Mouse (Mus musculus) G1E-ER4 (cell line): ENCODE data around the gene Nebl. TPM values are rescaled to one million over a fixed set of nuclear protein-coding genes. Genes with fewer than 3 reads are reported as not detected.

Experiments used
- GATA1 ChIP-seq: IDR thresholded peaks from one replicate; pipeline ENCODE4 v1.8.0; 2012; ENCODE audit warnings: low read length, inconsistent platforms
- polyA plus RNA-seq: library from polyadenylated mRNA; stranded (reverse); fragments of >175 nt; gene quantifications from 2 replicates; pipeline ENCODE4 v1.2.3, GENCODE M21; 2012

Nebl gene
- polyA plus RNA-seq, 1 experiment, result 0.24 TPM

DNA sequence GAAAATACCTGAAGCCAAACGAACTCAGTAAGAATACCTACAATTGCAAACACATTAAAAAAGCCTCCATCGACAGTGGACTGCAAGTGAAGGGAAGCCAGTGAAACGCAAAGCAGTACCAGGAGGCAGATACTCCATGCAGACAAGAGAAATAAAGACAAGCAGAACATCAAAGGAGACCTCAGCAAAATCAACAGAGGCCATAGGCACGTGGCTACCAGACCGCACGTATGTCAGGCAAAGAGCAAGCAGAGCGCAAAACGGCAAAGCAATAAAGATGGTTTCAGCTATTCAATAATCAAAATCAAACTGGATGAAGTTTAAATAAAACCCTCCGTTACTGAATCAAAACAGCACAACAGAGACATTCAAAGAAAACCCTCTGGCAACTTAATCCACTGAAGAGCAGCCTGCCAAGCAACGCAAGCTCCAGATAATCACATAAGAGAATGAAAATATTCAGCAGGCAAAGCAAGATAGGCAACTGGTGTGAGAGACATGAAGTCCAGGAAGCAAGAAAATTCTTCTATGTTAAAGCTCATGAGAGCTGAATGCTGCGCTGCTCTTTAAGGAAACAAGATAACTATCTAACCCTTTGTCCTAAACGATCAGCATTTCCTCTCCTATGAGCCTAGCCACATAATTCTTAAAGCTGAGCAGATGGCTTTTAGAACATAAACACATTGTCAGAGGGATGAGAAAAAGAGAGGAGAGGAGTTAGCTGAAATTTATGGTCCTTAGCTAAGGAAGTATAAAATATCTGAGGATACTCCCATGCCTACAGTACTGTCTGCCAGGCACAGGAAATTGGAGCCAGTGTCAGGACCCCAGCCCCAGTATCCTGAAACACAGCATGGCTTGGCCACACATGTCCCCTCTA lies 367.7 kb downstream of the Nebl start:
- TF ChIP-seq GATA1, result no peak

DNA sequence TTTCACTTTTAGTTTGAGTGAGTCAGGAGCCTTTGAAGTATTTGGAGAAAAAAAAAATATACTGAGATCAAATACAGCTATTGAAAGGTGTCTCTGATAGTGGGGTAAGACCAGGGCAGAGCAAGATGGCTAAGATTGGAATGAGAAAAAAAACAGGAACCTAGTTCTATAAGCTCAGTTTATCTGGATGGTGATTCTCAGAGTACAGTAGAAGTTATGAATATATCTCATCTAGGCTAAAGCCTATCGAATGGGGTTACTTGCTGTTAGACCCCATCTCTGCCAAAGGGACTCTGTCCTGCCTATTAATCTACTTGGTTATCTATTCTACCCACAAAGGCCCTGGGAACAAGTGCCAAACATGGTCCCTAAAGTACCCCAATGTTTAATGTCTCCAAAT lies 369.1 kb downstream of the Nebl start:
- peak; percentile 4 for TF ChIP-seq GATA1

DNA sequence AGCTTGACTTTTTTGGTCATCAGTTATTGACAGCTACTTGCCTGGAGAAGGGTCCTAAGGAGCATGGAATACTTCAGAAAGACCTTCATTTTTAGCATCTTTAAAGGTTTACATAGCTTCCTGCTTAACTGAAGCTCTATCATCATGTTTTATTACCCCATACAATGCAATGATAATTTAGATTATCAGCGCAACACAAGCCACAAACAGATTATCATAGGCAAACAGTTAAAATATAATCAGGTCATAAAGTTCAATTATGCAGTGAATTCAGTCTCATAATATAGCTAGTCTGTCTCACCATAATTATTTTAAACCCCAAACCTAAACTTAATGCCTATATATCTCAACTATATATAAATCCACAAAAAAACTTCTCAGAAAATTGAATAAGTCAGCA lies 386.6 kb downstream of the Nebl start:
- peak; percentile 22 for TF ChIP-seq GATA1

DNA sequence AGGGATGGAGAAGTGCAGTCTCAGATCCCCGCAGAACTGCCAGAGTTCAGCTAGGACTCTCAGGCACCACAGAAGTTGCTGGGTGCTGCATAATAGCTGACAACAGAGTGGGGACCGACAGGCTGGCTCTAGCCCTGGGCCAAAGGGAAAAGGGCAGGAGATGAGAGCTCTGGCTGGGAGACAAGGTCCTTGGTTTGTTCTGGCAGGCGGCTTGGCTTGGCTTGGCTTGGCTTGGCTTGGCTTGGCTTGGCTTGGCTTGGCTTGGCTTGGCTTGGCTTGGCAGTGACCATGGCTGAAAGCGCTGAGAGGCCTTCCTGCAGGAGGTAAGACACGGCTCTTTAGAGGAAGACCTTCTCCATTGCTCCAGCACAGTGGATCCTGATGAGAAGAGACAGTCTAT lies 395.8 kb downstream of the Nebl start:
- TF ChIP-seq GATA1, result no peak

DNA sequence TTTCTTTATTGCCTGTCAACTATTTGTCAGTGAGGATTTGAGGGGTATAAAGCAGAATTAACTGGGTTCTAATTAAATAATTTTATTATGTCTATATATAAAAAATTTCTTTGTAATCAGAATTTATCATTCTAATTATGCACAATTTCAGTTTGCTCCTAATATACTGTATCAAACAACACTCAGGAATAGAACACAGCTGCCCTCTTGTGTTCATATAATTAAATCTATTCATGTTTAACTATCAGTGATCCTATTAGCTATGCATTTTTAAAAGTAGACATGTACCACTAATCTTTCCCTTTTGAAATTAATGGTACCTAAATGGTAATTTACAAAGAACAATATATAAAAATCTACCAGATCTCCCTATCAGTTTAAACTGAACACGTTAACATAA lies 404.7 kb downstream of the Nebl start:
- no peak for TF ChIP-seq GATA1

DNA sequence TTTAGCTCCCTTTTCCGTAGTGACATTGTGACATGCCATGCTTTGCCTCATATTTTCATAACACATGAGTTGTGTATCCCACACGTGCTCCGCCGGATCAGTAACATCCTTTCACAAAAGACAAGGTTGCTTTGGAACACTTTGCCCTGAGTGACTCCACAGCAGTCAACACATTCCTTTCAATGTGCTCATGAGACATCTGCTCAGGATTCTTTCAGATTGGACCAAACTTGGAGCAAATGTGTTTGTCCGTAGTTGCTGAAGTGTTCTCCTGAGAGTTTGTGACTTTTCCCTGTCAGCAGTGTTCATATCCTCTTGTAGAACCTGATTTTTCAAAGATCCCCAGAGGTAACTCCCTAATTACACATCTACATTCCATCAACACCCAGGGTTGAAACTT lies 414.4 kb downstream of the Nebl start:
- TF ChIP-seq GATA1, result no peak

DNA sequence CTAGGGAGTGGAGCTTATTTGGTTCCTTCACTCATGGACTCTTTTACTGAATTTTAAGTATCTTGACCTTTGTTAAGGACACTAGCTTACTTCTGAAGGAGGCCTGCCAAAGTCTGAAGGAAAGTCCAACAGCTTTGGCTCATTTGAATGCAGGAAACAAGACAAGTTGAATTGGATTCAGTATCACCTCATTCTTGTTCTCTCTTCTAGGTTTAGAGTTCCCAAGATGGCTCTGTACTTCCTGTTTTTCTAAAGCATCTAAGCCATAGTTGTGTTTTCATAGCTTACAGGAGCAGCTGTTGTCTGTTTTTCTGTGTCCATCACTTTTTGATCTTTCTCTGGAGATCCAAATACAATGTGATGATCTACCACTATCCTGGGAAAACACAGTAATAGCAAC lies 429.9 kb downstream of the Nebl start:
- no peak for TF ChIP-seq GATA1

DNA sequence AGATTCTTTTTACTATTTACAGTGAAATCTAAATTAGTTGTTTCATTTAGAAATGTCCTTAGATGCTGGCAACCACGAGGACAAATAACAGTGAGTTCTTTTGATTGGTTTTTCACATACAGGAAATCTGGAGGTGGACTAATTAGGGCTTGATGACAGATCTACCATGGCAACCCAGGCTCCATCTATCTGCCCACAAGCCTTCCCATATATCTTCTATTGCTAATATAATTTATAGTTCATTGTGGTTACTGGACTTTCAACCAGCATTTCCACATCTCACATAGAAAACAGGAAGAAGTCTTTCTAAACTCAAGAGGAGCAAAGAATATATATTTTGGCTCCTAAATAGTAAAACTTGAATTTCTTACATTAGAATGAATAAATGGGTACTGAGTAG lies 433.8 kb downstream of the Nebl start:
- no peak for TF ChIP-seq GATA1
